Mouse (Mus musculus) spleen, adult 12 weeks (tissue): ENCODE results near the gene Polm.

Experiments
- DNase-seq: peaks from one replicate; pipeline ENCODE4 v3.0.0; 2022; ENCODE audit warnings: low spot score

The Polm gene

DNA sequence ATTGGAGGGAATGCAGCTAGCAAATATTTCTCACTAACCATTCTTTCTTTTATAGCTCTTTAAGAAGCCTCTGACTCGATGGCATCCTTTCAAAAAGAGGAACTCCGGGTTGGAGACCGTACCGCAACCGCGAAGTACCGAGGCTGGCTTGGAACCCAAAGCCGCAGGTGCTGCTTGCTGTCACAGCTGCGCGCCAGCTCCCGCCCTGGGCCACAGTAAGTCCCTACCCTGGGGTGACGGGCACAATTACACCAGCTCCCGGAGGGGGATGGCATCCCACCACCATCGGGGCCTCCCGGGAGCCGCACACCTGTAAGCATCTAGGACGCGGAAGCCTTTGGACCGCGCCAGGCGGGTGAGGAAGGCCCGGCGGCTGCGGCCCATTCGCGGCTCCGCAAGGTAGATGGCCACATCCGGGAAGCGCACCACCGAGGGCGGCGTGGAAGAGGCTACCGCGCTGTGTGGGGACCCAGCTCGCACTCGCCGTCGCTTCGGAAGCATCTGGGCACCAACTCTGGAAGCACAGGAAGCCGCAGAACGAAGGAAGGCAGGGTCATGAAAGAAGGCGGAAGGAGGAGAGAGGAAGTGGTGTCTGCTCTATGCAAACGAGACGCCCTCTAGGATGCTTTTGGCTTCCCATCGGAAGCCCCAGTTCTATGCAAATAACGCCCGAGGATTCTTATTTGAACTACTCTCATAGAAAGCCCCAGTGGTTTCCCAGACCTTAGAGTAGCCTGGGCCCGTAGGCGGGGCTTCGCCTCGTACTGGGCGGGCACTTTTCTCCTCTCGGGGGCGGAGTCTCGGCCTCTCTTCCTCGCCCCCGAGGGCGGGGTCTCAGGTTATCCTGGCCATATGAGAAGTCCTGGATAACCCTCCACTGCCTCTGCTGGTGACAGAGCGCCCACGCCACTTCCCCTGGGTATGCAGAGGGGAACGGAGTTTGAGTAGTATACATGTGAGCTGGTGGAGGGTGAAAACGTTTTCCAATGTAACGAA lies at the start of gene Polm:
Polm (minus strand) TSS at position 766 of the 996 bp plus-strand sequence.
- peak; percentile 85 for DNase-seq

- no peak for DNase-seq
These were observed 49.4 kb upstream of the Polm start for GRCm38 (mm10) chr11:5887250-5887649.

- no peak for DNase-seq
These were observed 48.4 kb upstream of the Polm start for GRCm38 (mm10) chr11:5886187-5886586.

- DNase-seq, result no peak
These were observed 44.7 kb upstream of the Polm start for GRCm38 (mm10) chr11:5882518-5882917.

DNA sequence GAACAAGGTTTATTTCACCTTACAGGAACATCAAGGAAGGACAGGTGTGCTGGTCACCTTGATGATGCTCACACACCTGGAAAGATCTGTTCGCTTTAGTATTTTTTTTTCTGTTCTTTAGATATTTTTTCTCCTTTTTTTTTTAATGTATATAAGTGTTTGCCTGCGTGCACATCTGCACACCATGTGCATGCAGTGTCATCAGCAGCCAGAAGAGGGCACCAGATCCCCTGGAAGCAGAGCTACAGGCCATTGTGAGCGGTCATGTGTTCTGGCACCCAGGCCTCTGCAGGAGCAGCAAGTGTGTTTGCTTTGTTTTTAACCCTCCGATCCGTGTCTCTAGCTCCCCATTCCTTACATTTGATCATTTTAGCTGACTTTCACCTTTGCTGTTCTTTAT lies 42.1 kb upstream of the Polm start:
- peak; percentile 49 for DNase-seq

DNA sequence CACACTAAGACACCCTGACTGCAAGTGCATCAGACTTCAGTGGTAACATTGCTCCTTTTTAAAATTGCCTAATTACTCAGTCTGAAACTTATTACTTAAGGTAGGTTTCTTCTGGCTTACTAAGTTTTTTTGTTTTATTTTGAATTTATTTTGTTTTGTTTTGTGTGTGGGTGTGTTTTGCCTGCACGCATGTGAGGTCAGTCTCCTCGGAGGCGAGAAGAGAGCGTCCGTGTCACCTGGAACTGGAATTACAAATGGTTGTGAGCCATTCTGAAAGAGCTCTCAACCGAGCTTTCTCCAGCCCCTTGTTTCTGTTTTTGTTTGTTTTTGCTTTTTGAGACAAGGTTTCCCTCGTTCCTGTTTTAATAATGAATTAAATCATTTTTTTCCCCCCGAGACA lies 40.8 kb upstream of the Polm start:
- no peak for DNase-seq

DNA sequence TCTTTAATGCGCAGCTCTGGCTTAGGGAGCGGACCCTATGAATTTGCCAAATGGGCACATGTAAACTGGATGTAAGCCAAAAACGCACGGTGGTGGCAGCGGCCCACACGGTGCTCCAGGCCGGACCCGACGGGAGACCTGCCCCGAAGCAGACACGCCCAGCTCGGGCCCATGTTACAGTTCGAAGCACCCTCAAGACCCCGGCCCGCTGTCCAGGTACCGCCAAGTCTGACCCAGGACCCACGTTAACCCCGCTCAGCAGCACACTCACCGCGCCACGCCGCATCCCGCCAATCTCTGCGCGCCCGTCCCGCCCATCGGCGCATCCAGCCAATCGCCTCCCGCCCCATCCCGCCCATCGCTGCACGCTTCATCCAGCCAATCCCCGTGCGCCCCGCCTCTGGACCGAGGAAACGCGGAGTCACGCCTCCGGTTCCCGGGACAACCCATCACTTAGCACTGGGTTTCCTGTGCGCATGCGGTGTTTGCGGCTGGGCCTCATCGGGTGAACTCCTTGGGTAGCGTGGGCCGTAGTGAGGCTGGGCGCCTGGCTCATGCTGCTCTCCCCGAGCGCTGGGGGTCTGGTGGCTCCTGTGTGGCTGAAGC lies 40.2 kb upstream of the Polm start, which contains the start of gene Pold2:
Pold2 (minus strand) TSS at position 372 of the 606 bp plus-strand sequence.
- DNase-seq, result peak; percentile 93

DNA sequence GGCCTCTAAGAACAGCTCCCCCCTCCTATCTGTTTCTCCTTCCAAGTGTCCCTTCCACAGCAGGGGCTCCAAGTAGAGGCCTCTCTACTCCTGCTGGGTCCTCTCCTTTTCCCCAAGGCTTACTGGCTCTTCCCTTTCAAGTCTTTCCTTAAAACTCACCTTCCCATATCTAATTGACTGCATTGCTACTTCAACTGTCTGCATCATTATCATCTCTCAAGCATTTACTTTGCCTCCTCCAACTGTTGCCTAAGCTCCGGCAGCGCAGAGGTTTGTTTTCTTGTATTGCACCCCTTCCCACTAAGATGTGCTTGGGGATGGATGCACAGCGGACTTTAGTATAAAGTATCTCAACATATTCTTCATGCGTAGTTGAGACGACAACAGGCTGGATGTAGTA lies 39.6 kb upstream of the Polm start:
- DNase-seq, result no peak

DNA sequence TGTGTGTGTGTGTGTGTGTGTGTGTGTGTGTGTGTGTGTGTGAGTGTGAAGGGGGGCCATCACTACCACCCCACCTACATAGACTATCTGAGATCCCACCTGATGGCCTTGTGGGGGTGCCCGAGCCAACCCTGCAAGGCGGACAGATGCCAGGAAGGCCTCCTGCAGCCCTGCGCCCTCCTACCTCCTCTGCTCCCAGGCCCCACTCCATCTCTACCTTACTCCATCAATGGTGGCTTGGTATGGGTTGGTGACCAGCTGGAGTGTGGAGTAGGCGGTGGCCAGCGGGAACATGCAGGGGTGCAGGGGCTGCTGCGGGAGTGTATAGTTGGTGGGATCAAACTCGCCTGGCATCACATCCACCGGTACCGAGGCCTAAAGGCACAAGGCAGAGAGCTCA lies 35.4 kb upstream of the Polm start:
- DNase-seq, result no peak

DNA sequence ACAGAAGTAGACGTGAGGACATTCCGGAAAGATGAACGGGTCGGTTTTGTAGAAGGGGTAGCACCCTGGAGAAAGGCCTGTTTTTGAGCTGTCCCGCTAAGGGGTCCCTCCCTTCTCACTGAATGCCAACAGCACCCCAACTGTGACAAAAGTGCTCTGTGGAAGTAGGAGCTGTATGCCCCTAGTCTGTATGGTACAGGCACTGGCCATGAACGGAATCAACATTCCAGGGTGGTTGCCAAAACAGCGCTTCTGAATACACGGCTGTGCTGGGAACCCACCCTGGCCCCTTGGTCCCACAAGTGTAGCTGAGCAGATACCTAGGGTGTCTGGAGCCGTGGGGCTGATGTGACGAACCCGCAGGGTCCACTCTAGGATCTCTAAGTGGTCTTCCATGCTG lies 34.9 kb upstream of the Polm start:
- no peak for DNase-seq

- DNase-seq, result no peak
These were observed 32.3 kb upstream of the Polm start for GRCm38 (mm10) chr11:5870069-5870468.

DNA sequence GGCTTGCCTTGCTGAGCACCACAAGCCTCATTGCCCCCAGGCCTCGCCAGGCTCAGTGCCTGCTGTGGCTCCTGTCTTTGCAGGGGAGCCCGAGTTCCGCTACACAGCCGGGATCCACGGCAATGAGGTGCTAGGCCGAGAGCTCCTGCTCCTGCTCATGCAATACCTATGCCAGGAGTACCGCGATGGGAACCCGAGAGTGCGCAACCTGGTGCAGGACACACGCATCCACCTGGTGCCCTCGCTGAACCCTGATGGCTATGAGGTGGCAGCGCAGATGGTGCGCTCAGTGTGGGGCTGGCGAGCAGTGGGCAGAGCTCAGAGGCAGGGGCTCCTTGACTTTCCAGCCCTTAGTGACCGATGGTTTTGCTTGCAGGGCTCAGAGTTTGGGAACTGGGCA lies 31.5 kb upstream of the Polm start:
- DNase-seq, result no peak

DNA sequence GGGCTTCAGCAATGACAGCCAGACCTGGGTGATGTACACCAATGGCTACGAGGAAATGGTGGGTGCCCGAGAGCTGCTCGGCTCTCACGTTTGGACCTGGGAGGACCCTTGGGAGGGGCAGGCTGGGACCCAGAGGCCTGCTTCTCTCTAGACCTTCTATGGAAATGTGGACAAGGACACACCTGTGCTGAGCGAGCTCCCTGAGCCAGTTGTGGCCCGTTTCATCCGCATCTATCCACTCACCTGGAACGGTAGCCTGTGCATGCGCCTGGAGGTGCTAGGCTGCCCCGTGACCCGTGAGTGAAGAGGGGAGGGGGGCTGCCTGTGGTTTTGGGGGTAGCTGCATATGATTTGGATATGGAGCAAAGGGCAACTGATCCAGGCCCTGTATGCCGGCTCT lies 30.5 kb upstream of the Polm start:
- DNase-seq, result no peak

GRCm38 (mm10) chr11:5867196-5867595 lies 29.4 kb upstream of the Polm start:
- DNase-seq, result no peak

- DNase-seq, result no peak
These were observed 24.7 kb upstream of the Polm start for GRCm38 (mm10) chr11:5862394-5863105.

DNA sequence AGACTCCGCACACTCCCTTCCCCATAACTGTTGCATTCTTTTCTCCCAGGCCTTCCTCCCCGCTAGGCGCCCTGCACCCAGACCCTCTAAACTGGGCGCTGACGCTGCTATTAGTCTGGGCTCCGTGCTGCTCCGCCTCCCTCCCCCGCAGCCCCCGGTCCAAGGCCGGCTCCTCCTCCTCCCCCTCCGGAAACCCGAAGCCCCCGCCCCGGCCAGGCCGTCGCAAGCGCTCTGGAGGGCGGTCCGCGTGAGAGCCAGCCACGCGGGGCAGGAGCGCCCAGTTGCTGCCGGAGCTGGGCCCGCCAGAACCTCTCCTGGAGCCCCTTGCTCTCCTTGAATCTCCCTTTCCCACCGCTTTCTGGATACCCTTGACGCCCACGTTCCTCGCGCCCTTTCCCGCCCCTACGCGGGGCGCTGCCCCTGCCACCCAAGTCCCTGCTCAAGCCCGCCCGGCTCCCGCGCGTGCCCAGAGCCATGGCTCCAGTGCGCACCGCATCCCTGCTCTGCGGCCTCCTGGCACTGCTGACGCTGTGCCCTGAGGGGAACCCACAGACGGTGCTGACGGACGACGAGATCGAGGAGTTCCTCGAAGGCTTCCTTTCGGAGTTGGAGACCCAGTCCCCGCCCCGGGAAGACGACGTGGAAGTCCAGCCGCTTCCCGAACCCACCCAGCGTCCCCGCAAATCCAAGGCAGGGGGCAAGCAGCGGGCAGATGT lies 24.0 kb upstream of the Polm start, which contains the start of gene Aebp1:
Aebp1 (plus strand) TSS at position 270 of the 716 bp plus-strand sequence.
- DNase-seq, result no peak

- DNase-seq, result no peak
These were observed 22.8 kb upstream of the Polm start for GRCm38 (mm10) chr11:5860639-5861038.

GRCm38 (mm10) chr11:5859883-5860550 lies 22.2 kb upstream of the Polm start:
- DNase-seq, result no peak

DNA sequence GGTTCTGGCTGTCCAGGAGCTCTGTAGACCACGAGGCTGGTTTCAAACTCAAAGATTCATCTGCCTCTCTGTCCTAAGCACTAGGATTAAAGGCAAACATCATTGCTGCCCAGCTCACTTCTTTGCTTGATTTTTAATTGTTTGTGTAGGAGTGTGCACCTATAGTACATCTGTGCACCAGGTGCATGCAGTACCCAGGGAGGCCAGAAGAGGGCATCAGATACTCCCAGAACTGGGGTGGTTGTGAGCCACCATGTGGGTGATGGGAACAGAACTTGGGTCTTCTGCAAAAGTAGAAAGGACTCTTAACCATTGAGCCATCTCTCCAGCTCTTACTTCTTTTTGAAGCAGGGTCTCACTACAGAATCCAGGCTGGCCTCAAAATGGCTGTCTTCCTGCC lies 20.9 kb upstream of the Polm start:
- no peak for DNase-seq

DNA sequence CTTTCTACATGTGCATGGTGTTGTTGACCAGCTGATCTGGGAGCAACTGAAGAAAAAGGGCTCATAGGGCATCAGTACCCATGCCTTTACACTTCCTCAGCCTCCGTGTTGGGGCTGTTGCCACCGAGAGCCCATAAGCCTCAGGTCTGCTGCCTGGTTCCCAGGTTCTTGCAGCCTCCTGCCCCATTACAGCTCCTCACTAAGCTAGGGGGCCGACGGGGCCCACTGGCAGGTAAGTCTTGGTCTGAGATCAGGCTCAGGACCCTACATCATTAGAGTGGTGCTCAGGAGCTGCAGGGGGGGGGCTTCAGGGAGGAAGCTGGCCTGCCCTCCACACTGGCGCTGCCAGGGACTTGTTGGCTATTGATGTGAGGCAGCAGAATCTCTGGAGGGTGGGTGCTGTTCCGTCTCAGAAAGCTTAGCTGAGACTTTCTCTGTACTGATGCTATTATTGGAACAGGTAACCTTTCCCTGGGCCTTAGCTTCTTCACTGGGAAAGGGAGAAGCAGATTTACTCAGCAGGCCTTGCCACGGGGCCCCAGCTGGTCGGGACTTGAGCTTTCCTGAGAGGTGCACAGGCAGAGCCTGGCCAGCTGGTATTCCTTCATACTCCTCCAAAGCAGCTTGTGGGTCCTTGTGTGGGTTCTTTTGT lies 18.8 kb upstream of the Polm start:
- DNase-seq, result no peak

DNA sequence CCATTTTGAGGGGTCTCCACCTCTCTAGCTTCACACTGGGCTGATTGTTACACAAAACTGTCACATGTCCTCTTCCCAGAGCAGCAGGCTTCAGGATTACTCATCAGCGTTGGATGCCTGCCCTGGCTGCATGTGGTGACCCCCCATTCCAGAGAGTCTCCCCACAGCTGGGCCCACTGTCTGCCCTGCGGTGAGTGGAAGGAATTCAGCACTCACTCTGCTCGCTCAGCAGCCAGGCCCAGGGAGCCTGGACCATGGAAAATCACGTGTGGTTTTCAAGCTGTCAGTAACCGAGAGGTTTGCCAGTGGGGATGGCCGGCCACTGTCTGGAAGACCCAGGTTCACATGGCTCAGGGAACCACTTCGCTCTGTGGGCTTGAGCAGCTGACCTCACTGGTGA lies 18.1 kb upstream of the Polm start:
- DNase-seq, result no peak
